Mouse (Mus musculus) stomach, embryonic 14.5 days (tissue): ENCODE measurements around the gene Gm45618. TPM values are rescaled to one million over a fixed set of nuclear protein-coding genes. Genes with fewer than 3 reads are reported as not detected.
A peak's percentile ranks its signal among the peaks of the same experiment; 100 is the strongest.

Experiments
- ATAC-seq: fragments of 200-750 bp; cut with Nextera tagmentation; 2 replicates; pipeline ENCODE4 v1.8.0; 2017; ENCODE audit warnings: low read depth, moderate TSS enrichment; ENCODE audit not compliant: insufficient number of reproducible peaks, insufficient read depth, low FRiP score
- H3K27ac ChIP-seq: fragments of 300-500 bp; sonication (generic); 2 replicates; pipeline ENCODE4 v1.5.1; 2014; ENCODE audit warnings: mild to moderate bottlenecking, low read length, moderate library complexity, mixed read lengths
- H3K27me3 ChIP-seq: fragments of 300-500 bp; sonication (generic); 2 replicates; pipeline ENCODE4 v1.6.1; 2014; ENCODE audit warnings: low read length, control low read depth, mixed read lengths; ENCODE audit not compliant: control insufficient read depth, insufficient read depth
- H3K36me3 ChIP-seq: fragments of 300-500 bp; sonication (generic); 2 replicates; pipeline ENCODE4 v1.6.1; 2014; ENCODE audit warnings: mild to moderate bottlenecking, control low read depth, low read length, moderate library complexity, mixed read lengths; ENCODE audit not compliant: control insufficient read depth, insufficient read depth
- H3K4me1 ChIP-seq: fragments of 300-500 bp; sonication (generic); 2 replicates; pipeline ENCODE4 v1.6.1; 2014; ENCODE audit warnings: low read length, control low read depth, mixed read lengths; ENCODE audit not compliant: control insufficient read depth, insufficient read depth
- H3K4me2 ChIP-seq: fragments of 300-500 bp; sonication (generic); replicated peaks from 2 replicates; pipeline ENCODE4 v1.6.1; 2014; ENCODE audit warnings: low read depth, low read length, control low read depth
- H3K4me3 ChIP-seq: fragments of 300-500 bp; sonication (generic); 2 replicates; pipeline ENCODE4 v1.5.1; 2014; ENCODE audit warnings: low read depth, low read length, control low read depth
- H3K9ac ChIP-seq: fragments of 300-500 bp; sonication (generic); replicated peaks from 2 replicates; pipeline ENCODE4 v1.6.1; 2014; ENCODE audit warnings: low read depth, mild to moderate bottlenecking, control low read depth, low read length, moderate library complexity, mixed read lengths
- H3K9me3 ChIP-seq: fragments of 300-500 bp; sonication (generic); 2 replicates; pipeline ENCODE4 v1.6.1; 2016; ENCODE audit warnings: low read depth, low read length, control low read depth; ENCODE audit not compliant: control insufficient read depth
- WGBS: fragments of 180-500 bp; shearing (Covaris S2); extraction: QIAGEN DNeasy Blood & Tissue Kit; methylation state at CpG from one replicate; pipeline ENCODE4 v1.1.7; 2014; 5-methylcytosine and 5-hydroxymethylcytosine counted together
- polyA plus RNA-seq: library from polyadenylated mRNA; unstranded; fragments of >200 nt; fragmentation: Nextera tagmentation; extraction: Ambion mirVana; gene quantifications from 2 replicates; pipeline ENCODE4 v1.2.1, GENCODE M21; 2014

Gene Gm45618
- polyA plus RNA-seq, 1 experiment from 2014 or later = not detected

- Histone ChIP-seq H3K27ac (no peak overlapping the region), H3K36me3 (no peaks in the 10 kb centered on the region), H3K4me3 (peak overlapping the region; percentile 21; the same call in 1 of the 2 replicates), H3K4me2 (peak overlapping the region; percentile 36), H3K27me3 (peaks cover 22% of the 10 kb centered on the region), H3K9me3 (no peaks in the 10 kb centered on the region), H3K4me1 (peaks cover 12% of the 10 kb centered on the region; the same call in 1 of the 2 replicates), H3K9ac (no peak overlapping the region; the same call in 1 of the 2 replicates)
- no peak for ATAC-seq
- 8% methylated on average over 38 of the region's 38 CpGs for WGBS
Observed at GRCm38 (mm10) chr7:142082179-142082578, 38.4 kb downstream of the Gm45618 start.

DNA sequence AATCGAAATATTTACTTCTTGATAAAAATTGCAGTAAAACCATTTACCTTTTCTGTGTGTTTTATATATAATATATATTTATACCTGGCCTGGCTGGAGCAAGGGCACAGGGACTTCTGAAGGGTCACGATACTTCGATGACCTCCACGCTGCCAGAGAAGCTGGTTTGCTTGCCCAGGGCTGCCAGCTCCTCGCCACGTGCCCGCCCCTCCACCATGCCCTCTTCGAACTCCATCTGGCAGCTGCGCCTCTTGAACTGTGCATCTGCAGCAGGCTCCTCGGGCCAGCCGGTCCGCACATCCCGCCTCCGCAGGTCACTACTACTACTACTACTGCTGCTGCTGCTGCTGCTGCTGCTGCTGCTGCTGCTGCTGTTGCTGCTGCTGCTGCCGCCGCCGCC lies 38.8 kb downstream of the Gm45618 start:
- ATAC-seq = no peak
- Histone ChIP-seq H3K27ac (no peak overlapping the region), H3K4me3 (peak overlapping the region; percentile 21; the same call in 1 of the 2 replicates), H3K9ac (no peak overlapping the region), H3K4me1 (peaks cover 12% of the 10 kb centered on the region; the same call in 1 of the 2 replicates), H3K36me3 (no peaks in the 10 kb centered on the region), H3K4me2 (peak overlapping the region; percentile 36; the same call in 1 of the 2 replicates), H3K27me3 (peaks cover 22% of the 10 kb centered on the region), H3K9me3 (no peaks in the 10 kb centered on the region)
- 25% methylated on average over 17 of the region's 17 CpGs for WGBS

GRCm38 (mm10) chr7:142080876-142081275 lies 39.7 kb downstream of the Gm45618 start:
- H3K9ac ChIP-seq = no peak overlapping the region

DNA sequence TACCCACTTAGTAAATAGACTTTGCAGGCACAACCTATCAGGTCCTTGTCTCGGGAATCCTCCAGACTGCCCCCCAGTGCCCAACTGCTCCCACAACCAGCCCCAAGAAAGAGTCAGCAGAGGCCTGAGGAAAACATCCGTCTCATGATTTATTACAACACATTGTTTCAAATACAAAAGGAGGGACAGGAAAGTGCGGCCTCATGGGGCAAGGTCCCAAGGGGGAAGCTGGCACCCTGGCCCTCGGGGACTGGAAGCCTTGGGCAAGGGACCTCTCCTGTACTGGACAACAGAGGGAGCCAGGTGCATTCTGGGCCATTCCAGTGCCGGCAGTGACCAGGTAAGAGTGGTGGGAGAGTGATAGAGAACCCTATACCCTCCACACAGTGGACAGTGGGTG lies 41.2 kb downstream of the Gm45618 start:
- peaks cover 22% of the 10 kb centered on the region for H3K27me3 ChIP-seq
- WGBS = 56% methylated on average over 5 of the region's 5 CpGs
- no peak for ATAC-seq

More at GRCm38 (mm10) chr7:142080876-142081275, 39.7 kb downstream of the Gm45618 start:
- H3K4me3 ChIP-seq = no peak overlapping the region
- peaks cover 22% of the 10 kb centered on the region for H3K27me3 ChIP-seq
- no peak overlapping the region for H3K27ac ChIP-seq
- ATAC-seq = no peak
- WGBS = 68% methylated on average over 2 of the region's 2 CpGs
- H3K4me2 ChIP-seq = no peak overlapping the region
- no peaks in the 10 kb centered on the region for H3K36me3 ChIP-seq
- no peaks in the 10 kb centered on the region for H3K9me3 ChIP-seq
- peaks cover 12% of the 10 kb centered on the region; the same call in 1 of the 2 replicates for H3K4me1 ChIP-seq

GRCm38 (mm10) chr7:142077138-142077537 lies 43.4 kb downstream of the Gm45618 start:
- no peak overlapping the region for H3K4me3 ChIP-seq
- H3K4me1 ChIP-seq = peaks cover 5% of the 10 kb centered on the region; the same call in 1 of the 2 replicates
- H3K27me3 ChIP-seq = 0 out of 2 replicates have a peak, but pooled peaks cover 11% of the 10 kb centered on the region
- H3K36me3 ChIP-seq = no peaks in the 10 kb centered on the region
- H3K9me3 ChIP-seq = no peaks in the 10 kb centered on the region
- 80% methylated on average over 3 of the region's 3 CpGs for WGBS
- H3K4me2 ChIP-seq = no peak overlapping the region
- ATAC-seq = no peak
- H3K27ac ChIP-seq = no peak overlapping the region
- no peak overlapping the region for H3K9ac ChIP-seq

More for the DNA sequence above, 41.2 kb downstream of the Gm45618 start:
- Histone ChIP-seq H3K4me1 (peaks cover 10% of the 10 kb centered on the region; the same call in 1 of the 2 replicates), H3K4me2 (no peak overlapping the region), H3K36me3 (no peaks in the 10 kb centered on the region), H3K9ac (no peak overlapping the region), H3K27ac (no peak overlapping the region), H3K9me3 (no peaks in the 10 kb centered on the region), H3K4me3 (no peak overlapping the region)

- H3K4me1 ChIP-seq = 0 out of 2 replicates have a peak, but pooled peaks cover 4% of the 10 kb centered on the region
- H3K27me3 ChIP-seq = 0 out of 2 replicates have a peak, but pooled peaks cover 3% of the 10 kb centered on the region
- no peak for ATAC-seq
- H3K9me3 ChIP-seq = no peaks in the 10 kb centered on the region
- no peak overlapping the region for H3K27ac ChIP-seq
- no peak overlapping the region for H3K9ac ChIP-seq
- WGBS = 65% methylated on average over 8 of the region's 8 CpGs
- no peak overlapping the region for H3K4me3 ChIP-seq
- H3K4me2 ChIP-seq = no peak overlapping the region
- no peaks in the 10 kb centered on the region for H3K36me3 ChIP-seq
Observed at GRCm38 (mm10) chr7:142074146-142074886, 46.2 kb downstream of the Gm45618 start.

DNA sequence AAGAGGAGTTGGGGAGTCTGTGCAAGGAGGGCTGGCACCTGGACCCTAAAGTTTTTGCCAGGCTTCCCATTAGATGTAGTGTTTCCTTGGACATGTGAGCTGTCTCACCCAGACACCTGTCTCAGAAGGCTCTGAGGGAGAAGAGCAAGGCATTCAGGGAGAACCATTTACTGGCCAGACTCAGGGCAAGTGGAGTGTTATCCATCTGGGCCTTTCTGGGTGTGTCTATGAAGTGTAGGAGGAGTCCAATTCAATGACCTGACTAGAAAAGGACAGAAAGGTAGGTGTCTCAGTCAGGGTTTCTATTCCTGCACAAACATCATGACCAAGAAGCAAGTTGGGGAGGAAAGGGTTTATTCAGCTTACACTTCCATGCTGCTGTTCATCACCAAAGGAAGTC lies 48.8 kb downstream of the Gm45618 start:
- H3K4me3 ChIP-seq = no peak overlapping the region
- no peak overlapping the region for H3K4me2 ChIP-seq
- H3K9ac ChIP-seq = no peak overlapping the region
- ATAC-seq = no peak
- H3K27me3 ChIP-seq = no peaks in the 10 kb centered on the region
- H3K4me1 ChIP-seq = 0 out of 2 replicates have a peak, but pooled peaks cover 4% of the 10 kb centered on the region
- H3K36me3 ChIP-seq = no peaks in the 10 kb centered on the region
- no peak overlapping the region for H3K27ac ChIP-seq
- H3K9me3 ChIP-seq = no peaks in the 10 kb centered on the region

GRCm38 (mm10) chr7:142071212-142071578 lies 49.3 kb downstream of the Gm45618 start:
- Histone ChIP-seq H3K9me3 (no peaks in the 10 kb centered on the region), H3K4me3 (no peak overlapping the region), H3K4me1 (0 out of 2 replicates have a peak, but pooled peaks cover 4% of the 10 kb centered on the region), H3K9ac (no peak overlapping the region), H3K4me2 (peak overlapping the region; percentile 22; the same call in 1 of the 2 replicates), H3K36me3 (no peaks in the 10 kb centered on the region), H3K27me3 (no peaks in the 10 kb centered on the region), H3K27ac (no peak overlapping the region)
- ATAC-seq = peak; percentile 53; the same call in 1 of the 2 replicates
- WGBS = 11% methylated on average over 9 of the region's 10 CpGs
